Mouse (Mus musculus): Measurements from ENCODE around the gene Laptm5. TPM values are rescaled to one million over a fixed set of nuclear protein-coding genes. Genes with fewer than 3 reads are reported as not detected.
A peak's percentile ranks its signal among the peaks of the same experiment; 100 is the strongest.

Gene Laptm5
- polyA plus RNA-seq, 1 experiment, result 18.9 TPM

DNA sequence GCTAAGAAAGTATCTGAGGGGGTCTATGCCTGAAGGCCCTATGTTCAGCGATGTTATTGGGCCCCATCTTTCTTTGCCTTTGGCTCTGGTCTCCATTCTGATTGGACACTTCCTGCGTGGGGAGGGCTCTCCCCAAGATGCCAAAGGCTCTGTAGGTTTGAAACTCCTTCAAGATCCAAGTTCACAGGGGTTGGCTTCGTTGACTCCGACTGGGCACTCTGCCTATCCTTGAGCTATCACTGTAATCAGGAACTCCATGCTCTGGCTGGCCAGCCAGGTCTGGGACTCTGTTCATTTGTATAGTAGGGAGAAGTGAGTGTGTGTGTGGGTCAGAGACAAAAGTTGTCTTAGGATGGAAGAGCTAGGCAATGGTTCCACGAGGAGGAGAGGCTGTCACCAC, 45.9 kb downstream of the Laptm5 start:
- DNase-seq, result no peak
- 59% methylated on average over 5 of the region's 5 CpGs for WGBS
- Histone ChIP-seq H3K27ac (ENCODE audit: insufficient read depth, low read length) (no peak overlapping the region), H3K4me3 (replicated peaks; ENCODE audit: insufficient read depth, low read depth, low read length) (no peak overlapping the region), H3K4me1 (ENCODE audit: control insufficient read depth, insufficient read depth, low read length) (no peaks in the 10 kb centered on the region), H3K27me3 (ENCODE audit: control insufficient read depth, insufficient read depth, low read length) (no peaks in the 10 kb centered on the region)
- TF ChIP-seq POLR2A (IDR thresholded peaks at IDR 0.05; ENCODE audit: borderline replicate concordance, insufficient read depth, low read length) (no peak), CTCF (IDR thresholded peaks at IDR 0.05; ENCODE audit: borderline replicate concordance, insufficient read depth, low read depth, low read length) (no peak)

DNA sequence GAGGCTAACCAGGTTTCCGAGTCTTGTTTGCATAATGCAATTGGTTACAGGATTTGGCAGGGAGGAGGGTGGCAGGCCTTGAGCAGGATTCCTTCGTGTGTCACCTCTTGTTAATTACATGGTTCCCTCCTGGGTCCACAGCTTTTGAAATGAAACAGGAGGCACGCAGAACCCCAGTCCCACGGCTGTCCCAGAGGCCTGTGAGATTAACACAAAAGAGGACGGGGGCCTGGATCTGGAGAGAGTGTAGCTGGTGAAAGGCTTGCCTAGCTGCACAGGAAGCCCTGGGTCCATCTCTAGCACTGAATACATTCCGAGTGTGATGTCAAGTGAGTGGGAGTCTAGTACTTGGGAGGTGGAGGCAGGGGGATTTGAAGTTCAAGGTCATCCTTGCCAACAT, 46.8 kb downstream of the Laptm5 start:
- TF ChIP-seq CTCF (IDR thresholded peaks at IDR 0.05; ENCODE audit: borderline replicate concordance, insufficient read depth, low read depth, low read length) (no peak), POLR2A (IDR thresholded peaks at IDR 0.05; ENCODE audit: borderline replicate concordance, insufficient read depth, low read length) (no peak)
- Histone ChIP-seq H3K27ac (ENCODE audit: insufficient read depth, low read length) (no peak overlapping the region), H3K27me3 (ENCODE audit: control insufficient read depth, insufficient read depth, low read length) (no peaks in the 10 kb centered on the region), H3K4me1 (ENCODE audit: control insufficient read depth, insufficient read depth, low read length) (no peaks in the 10 kb centered on the region), H3K4me3 (replicated peaks; ENCODE audit: insufficient read depth, low read depth, low read length) (no peak overlapping the region)
- WGBS, result 63% methylated on average over 6 of the region's 6 CpGs
- DNase-seq, result no peak

DNA sequence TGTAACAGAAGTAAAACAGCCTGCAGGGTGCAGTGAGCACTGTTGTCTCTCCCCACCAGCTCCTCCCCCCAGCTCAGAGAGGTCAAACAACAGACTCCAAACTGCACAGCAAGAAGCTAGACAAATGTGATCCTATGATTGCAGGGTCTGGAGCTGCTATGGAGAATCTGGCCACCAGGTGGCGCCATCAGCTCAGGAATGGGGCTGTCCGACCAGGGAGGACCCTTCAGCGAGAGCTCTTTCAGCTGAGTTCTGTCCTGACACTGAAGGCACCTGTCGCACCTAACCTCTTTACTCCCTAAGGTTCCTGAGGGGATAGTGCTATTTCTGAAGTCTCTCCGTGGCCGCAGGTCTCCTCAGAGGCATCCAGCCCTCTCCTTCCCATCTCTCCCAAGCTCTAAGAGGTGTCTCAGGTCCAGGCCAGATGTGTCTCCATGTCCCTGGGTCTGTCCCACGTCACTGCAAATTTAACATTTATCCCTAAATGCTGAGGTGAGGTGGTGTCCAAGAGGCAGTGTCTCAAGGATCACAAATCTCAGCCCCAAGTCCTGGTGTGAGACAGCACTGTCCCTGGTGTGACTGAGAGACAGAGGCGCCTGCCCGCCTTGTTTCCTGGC, 47.3 kb downstream of the Laptm5 start:
- DNase-seq, result peak; percentile 81 to 93
- no peak overlapping the region for H3K4me3 ChIP-seq (replicated peaks; ENCODE audit: insufficient read depth, low read depth, low read length)
- no peaks in the 10 kb centered on the region for H3K27me3 ChIP-seq (ENCODE audit: control insufficient read depth, insufficient read depth, low read length)
- H3K27ac ChIP-seq (ENCODE audit: insufficient read depth, low read length), result no peak overlapping the region
- H3K4me1 ChIP-seq (ENCODE audit: control insufficient read depth, insufficient read depth, low read length), result no peaks in the 10 kb centered on the region
- 33% methylated on average over 9 of the region's 9 CpGs for WGBS
- peak; percentile 100 for TF ChIP-seq CTCF (IDR thresholded peaks at IDR 0.05; ENCODE audit: borderline replicate concordance, insufficient read depth, low read depth, low read length)
- TF ChIP-seq POLR2A (IDR thresholded peaks at IDR 0.05; ENCODE audit: borderline replicate concordance, insufficient read depth, low read length), result no peak

DNA sequence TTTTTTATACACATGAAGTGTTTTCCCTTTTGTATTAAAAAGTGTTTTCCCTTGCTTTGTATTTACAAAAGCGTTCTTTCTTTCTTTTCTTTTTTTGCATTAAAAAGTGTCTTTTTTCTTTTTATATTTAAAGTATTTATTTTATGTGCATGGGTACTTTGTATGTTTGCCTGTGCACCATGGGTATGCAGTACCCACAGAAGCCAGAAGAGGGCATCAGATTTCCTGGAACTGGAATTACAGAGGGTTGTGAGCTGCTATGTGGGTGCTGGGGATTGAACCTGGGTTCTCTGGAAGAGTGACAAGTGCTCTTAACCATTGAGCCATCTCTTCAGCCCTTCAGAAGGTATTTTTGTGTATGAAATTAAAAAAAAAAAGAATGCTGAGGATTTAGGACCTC, 58.4 kb downstream of the Laptm5 start:
- no peak for DNase-seq
- H3K27me3 ChIP-seq (ENCODE audit: control insufficient read depth, insufficient read depth, low read length), result no peaks in the 10 kb centered on the region
- TF ChIP-seq POLR2A (IDR thresholded peaks at IDR 0.05; ENCODE audit: borderline replicate concordance, insufficient read depth, low read length), result no peak
- TF ChIP-seq CTCF (IDR thresholded peaks at IDR 0.05; ENCODE audit: borderline replicate concordance, insufficient read depth, low read depth, low read length), result no peak
- H3K27ac ChIP-seq (ENCODE audit: insufficient read depth, low read length), result no peak overlapping the region
- H3K4me1 ChIP-seq (ENCODE audit: control insufficient read depth, insufficient read depth, low read length), result peaks cover 2% of the 10 kb centered on the region; the same call in 1 of the 2 replicates
- WGBS, result 100% methylated on average over 1 of the region's 1 CpGs
- no peak overlapping the region for H3K4me3 ChIP-seq (replicated peaks; ENCODE audit: insufficient read depth, low read depth, low read length)

DNA sequence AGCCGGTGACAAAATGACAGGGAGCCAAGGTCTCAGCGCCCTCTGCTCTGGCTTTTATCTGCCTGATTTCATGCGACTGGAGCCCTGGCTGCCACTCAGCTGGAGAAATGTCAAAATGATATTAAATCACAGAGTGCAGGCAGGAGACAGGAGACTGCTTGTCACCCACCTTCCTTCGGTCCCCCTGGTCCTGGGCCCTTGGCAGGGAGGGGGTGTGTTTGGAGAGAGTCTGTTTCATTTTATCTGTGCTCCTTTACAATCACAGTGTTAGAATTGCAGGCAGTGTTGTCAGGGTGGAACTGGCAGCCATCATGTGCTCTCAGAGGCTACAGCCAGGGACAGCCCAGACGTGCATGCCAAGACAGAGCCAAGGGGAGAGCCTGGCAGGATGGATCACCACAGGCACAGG, 59.5 kb downstream of the Laptm5 start:
- no peak overlapping the region for H3K4me3 ChIP-seq (replicated peaks; ENCODE audit: insufficient read depth, low read depth, low read length)
- 5% methylated on average over 5 of the region's 5 CpGs for WGBS
- H3K27ac ChIP-seq (ENCODE audit: insufficient read depth, low read length), result no peak overlapping the region
- TF ChIP-seq CTCF (IDR thresholded peaks at IDR 0.05; ENCODE audit: borderline replicate concordance, insufficient read depth, low read depth, low read length), result no peak
- TF ChIP-seq POLR2A (IDR thresholded peaks at IDR 0.05; ENCODE audit: borderline replicate concordance, insufficient read depth, low read length), result no peak
- peaks cover 2% of the 10 kb centered on the region; the same call in 1 of the 2 replicates for H3K4me1 ChIP-seq (ENCODE audit: control insufficient read depth, insufficient read depth, low read length)
- DNase-seq, result peak; percentile 48 to 57
- H3K27me3 ChIP-seq (ENCODE audit: control insufficient read depth, insufficient read depth, low read length), result no peaks in the 10 kb centered on the region

DNA sequence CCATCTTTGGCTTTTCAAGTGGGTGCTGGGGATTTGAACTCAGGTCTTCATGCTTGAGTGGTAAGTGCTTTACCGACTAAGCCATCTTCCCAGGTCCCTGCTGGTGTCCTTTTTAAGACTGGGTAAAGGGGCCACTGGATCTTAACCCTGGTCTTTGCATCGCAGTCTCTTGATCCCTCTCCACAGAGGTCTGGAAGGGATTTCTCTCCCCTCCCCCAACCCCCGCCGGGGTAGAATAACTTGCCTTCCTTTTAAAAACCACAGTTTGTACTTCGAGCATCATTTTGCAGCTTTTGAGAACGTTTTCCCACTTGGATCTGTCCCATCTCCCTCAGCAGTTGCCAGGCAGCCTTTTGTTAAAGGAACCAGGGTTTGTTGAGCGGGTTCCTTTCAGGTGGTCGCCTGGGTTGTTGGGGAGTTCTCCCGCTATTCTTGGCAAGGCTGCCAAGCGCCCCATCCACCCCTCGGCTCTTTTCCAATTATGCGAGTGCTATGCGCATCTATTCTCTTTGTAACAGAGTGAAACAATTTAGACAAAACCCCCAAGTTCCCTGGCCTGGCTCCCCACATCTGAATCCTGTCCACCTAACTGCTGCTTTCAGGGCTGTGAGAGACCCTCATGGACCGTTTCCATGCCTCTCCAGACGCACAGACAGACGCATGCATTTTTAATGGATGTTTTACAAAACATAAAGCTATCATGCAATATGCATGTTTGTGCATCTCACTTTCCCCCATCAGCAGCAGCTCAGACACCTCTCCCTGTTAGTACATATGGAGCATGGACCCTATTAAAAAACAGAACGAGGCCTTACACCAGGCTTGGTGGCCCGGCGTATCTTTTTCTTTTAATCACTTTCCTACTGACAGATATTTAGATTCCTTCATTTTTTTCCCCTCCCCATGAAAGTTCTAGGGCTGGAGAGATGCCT, 60.7 kb downstream of the Laptm5 start:
- TF ChIP-seq POLR2A (IDR thresholded peaks at IDR 0.05; ENCODE audit: borderline replicate concordance, insufficient read depth, low read length) (no peak), CTCF (IDR thresholded peaks at IDR 0.05; ENCODE audit: borderline replicate concordance, insufficient read depth, low read depth, low read length) (no peak)
- 50% methylated on average over 19 of the region's 19 CpGs for WGBS
- DNase-seq, result peak in 1 of 2 experiments; percentile 23
- Histone ChIP-seq H3K27ac (ENCODE audit: insufficient read depth, low read length) (no peak overlapping the region), H3K4me3 (replicated peaks; ENCODE audit: insufficient read depth, low read depth, low read length) (no peak overlapping the region), H3K4me1 (ENCODE audit: control insufficient read depth, insufficient read depth, low read length) (peaks cover 2% of the 10 kb centered on the region; the same call in 1 of the 2 replicates), H3K27me3 (ENCODE audit: control insufficient read depth, insufficient read depth, low read length) (no peaks in the 10 kb centered on the region)

DNA sequence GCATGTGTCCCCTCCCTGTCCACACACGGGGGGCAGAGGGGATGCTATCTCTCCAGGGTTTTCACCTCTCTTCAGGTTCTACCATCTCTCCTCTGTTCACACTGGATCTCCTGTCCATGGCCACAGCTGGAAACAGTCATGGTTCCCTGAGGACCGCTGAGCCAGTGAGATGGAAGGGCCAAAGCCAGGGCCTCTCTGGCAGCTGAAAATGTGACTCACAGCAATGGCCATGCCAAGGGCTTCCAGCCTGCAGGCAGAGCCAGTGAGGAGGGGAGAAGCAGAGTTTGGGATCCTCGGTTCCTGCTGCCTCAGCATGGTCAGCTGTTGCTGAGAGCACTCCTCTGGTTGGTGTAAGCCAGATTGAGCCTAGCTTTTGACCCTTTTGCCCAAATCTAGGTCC, 66.1 kb downstream of the Laptm5 start:
- Histone ChIP-seq H3K4me3 (replicated peaks; ENCODE audit: insufficient read depth, low read depth, low read length) (no peak overlapping the region), H3K27me3 (ENCODE audit: control insufficient read depth, insufficient read depth, low read length) (no peaks in the 10 kb centered on the region), H3K4me1 (ENCODE audit: control insufficient read depth, insufficient read depth, low read length) (no peaks in the 10 kb centered on the region), H3K27ac (ENCODE audit: insufficient read depth, low read length) (no peak overlapping the region)
- WGBS, result 52% methylated on average over 3 of the region's 3 CpGs
- no peak for DNase-seq
- TF ChIP-seq CTCF (IDR thresholded peaks at IDR 0.05; ENCODE audit: borderline replicate concordance, insufficient read depth, low read depth, low read length), result no peak
- TF ChIP-seq POLR2A (IDR thresholded peaks at IDR 0.05; ENCODE audit: borderline replicate concordance, insufficient read depth, low read length), result no peak

Data from cerebellum, adult 2 months (tissue).